Mouse (Mus musculus) bone marrow macrophage, adult 2 months (primary cell): ENCODE measurements around the gene Lrrc59.

Experiments
- CTCF ChIP-seq: IDR thresholded peaks from 2 replicates; pipeline ENCODE4 v1.5.1; 2012; ENCODE audit warnings: low read depth, mild to moderate bottlenecking, low read length, moderate library complexity
- POLR2A ChIP-seq: IDR thresholded peaks from 2 replicates; pipeline ENCODE4 v1.6.1; 2012; ENCODE audit warnings: mild to moderate bottlenecking, low read depth, low read length, borderline replicate concordance

- TF ChIP-seq CTCF (no peak), POLR2A (no peak)
Observed at GRCm38 (mm10) chr11:94674984-94675383, 45.4 kb downstream of the Lrrc59 start.
